Mouse (Mus musculus): ENCODE measurements around the gene Cped1.
"Not testable (repeated sequence)": the region's sequence is repeated elsewhere in the genome, so short reads cannot be mapped to it uniquely, and the experiment has no call there.

The Cped1 gene

DNA sequence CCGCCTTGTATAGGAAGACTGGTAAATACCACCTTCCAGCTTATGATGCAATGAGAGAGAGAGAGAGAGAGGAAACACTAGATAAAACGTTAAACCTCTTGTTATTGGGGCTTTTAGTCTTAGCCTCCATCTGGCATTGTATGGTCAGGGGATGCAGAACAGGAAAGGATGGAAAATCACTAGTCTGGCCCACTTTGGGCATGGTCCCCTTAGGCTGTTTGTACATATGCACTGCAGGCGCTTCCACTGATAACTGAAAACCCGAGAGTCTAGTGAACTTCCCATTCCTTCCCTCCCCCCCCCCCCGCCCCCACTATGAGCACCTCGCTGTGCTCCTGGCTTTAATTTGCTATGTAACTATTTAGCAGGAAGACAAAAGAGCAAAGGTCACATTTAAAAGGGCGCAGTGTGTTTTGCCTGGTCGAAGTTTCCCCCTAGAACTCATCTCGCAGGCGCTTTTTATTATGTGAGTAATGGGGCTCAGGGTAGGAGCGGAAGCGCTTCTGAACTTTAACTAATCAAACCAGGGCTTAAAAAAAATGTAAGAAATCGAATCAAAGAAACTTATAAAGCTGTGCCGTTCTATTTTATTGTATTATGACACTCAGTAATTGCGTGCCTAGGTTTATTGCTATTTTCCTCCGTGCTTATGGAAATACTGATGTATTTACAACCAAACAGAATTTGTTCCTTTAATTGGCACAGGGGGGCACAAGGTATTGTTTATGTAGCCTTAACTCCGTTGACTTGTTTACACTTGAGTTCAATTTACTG lies 40.1 kb downstream of the Cped1 start:
- DNase-seq (ENCODE audit: extremely low read depth, low read depth), result no peak

DNA sequence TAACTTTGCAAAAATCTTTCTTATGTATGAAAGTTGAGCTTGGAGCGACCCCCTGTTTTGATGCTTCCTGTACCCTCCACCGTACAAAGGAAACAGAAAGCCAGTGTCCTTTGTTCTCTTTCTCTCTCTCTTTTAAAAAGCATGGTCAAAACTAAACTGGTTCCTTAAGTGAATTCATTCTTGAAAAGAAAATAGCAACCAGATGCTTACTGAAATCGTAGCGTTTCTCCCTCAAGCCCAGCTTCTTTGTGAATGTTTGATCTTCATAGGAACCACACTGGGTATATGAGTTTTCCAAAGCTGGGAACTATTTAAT lies 40.6 kb downstream of the Cped1 start:
- DNase-seq (ENCODE audit: extremely low read depth, low read depth), result no peak

DNA sequence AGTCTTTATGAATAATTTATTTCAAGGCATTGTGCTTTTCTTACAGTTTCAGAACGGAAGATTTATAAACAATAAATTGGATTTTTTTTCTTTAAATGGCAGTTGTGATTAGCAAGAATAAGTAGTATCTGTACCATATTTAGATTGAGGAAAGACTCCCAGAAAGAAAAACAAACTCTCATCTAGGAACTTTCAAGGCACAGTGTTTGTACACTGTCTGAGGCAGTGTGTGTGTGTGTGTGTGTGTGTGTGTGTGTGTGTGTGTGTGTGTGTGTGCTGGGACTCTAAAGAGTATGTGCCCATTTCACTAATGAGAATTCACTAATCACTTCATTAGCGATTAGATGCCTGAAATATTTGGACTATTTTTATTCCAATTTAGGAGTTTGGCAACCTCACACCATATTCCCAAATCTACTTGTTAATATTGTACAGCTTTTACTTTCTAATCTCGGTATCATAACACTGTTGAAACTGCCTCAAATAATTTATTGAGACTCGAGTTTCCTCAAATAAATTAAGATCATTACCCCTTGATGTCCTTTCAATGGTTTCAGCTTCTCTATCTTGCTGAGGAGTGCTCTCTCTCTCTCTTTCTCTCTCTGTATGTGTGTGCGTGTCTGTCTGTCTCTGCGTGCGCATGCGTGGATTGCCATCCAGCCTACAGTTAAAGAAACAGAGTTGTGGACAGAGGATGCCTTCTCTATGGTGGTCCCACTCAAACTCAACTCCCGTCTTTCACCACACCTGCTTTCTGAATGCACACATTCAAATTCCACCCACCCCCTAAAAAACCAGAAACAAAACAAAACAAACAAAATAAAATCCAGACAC lies 41.3 kb downstream of the Cped1 start:
- no peak for DNase-seq (ENCODE audit: extremely low read depth, low read depth)

DNA sequence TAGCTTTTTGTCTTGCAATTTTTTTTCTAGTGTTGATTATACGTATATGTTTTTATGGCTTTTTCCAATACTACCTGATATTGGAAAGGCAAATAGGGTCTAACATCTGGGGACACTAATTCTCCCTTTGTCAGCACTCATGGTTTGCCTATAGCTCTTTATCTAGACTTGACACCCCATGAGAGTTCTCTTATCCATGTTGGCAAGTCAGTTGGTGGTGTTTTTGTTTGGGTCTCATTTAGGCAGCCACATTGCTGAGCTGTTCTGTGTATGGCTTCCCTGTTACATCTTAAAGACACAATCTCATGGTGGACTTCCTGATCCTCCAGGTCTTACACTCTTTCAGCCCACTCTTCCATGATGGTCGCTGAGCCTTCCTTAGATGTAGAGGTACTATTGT lies 42.1 kb downstream of the Cped1 start:
- no peak for DNase-seq (ENCODE audit: extremely low read depth, low read depth)

DNA sequence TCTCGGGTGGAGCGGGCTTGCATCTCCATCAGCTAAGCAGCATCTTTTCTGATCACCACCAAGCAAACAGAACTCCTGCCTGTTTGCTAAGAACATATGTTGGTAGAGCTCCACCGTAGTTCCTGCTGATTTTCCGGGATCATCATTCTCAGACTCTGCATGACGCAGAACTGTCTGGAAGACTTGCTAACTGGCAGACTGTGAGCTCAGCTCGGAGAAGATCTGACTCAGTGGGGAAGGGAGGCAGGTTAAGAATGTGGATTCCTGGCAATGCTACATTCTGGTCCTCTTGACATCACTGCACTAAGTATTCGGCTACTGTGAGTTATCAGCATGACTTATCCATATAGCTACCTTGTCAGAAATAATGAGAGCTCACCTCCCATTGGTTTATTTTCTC lies 44.7 kb downstream of the Cped1 start:
- DNase-seq (ENCODE audit: extremely low read depth, low read depth), result no peak

- DNase-seq (ENCODE audit: extremely low read depth, low read depth), result no peak
Observed at GRCm38 (mm10) chr6:22033188-22033587, 47.5 kb downstream of the Cped1 start.

DNA sequence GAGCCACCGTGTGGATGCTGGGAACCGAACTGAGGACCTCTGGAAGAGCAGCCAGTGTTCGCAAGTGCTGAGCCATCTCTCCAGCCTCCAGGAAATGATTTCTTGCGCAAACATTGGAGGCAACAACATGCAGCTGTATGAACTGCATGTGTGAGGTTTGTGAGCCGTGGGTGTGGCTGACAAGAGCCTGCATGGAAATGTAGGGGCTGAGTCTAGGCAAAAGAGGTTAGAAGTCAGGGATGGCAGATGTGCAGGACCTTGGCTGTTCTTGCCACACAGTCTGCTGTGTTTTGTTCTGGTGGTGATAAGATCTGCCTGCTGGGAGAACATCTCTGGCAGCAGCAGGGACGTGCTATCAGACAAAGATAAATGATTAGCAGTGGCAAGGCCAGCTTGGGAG lies 49.7 kb downstream of the Cped1 start:
- DNase-seq (ENCODE audit: extremely low read depth, low read depth), result no peak

DNA sequence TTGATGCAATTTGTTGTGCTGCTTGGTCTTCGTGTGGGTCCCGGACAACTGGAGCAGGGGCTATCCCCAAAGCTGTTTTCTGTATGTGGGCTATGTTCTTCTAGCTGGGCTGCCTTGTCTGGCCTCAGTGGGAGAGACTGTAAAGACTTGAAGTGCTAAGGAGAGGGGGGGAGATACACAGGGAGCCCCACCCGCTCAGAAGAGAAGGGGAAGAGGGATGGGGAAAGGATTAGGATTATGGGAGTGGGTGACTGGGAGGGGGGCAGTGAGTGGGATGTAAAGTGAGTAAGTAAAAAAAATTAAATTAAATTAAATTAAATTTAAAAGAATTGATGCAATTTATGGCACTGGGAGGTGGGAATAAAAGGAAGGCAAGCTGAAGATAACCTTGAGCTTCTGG lies 50.2 kb downstream of the Cped1 start:
- DNase-seq (ENCODE audit: extremely low read depth, low read depth), result no peak

- DNase-seq (ENCODE audit: extremely low read depth, low read depth), result no peak
Observed at GRCm38 (mm10) chr6:22036396-22036795, 50.7 kb downstream of the Cped1 start.

DNA sequence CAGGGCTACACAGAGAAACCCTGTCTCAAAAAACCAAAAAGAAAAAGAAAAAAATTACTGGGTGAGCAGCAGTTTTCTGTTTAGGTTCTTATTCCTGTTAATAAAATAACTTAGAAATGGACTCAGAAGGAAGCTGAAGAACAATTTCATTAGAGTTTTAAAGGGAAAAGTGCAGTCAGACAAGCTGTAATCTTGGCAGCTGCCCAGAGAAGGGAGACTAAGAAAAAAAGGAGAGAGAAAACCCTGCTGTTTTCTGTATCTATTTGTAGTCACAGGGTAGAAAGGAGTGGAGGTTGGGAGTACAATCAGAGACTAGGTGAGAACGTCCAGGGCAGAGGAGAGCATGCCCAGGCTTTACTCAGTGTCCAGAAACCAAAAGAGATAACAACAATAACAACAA lies 51.2 kb downstream of the Cped1 start:
- no peak for DNase-seq (ENCODE audit: extremely low read depth, low read depth)

DNA sequence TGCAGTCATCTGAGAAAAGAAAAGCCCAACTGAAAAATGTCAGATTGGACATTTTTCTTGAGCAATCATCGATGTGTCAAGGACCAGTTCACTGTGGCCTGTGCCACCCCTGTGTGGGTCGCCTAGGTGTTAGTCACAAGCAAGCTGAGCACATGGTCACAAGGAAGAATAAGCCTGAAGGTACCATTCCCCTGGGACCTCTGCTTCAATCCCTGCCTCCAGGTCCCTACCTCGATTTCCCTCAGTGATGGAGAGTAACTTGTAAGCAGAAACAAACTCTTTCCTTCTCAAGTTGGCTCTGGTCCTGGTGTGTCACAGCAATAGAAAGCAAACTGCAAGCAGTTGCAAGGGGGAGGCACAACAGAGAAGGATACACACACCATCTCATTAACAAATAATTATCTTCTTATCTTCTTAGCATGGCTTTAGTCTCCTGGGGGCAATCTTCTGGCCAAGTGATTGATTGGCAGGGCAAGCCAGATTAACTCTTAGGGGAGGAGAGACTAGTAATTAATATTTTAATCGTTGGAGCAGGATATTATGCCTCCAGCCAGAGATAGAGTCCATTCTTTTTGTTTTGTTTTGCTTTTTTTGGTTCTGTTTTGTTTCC lies 51.8 kb downstream of the Cped1 start:
- no peak for DNase-seq (ENCODE audit: extremely low read depth, low read depth)

DNA sequence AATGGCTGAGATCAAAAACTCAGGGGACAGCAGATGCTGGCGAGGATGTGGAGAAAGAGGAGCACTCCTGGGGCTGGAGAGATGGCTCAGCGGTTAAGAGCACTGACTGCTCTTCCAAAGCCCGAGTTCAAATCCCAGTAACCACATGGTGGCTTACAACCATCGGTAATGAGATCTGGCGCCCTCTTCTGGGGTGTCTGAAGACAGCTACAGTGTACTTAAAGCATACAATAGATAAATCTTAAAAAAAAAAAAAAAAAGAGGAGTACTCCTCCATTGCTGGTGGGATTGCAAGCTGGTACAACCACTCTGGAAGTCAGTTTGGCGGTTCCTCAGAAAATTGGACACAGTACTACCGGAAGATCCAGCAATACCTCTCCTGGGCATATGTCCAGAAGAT lies 54.0 kb downstream of the Cped1 start:
- not testable (repeated sequence) for DNase-seq (ENCODE audit: extremely low read depth, low read depth)

GRCm38 (mm10) chr6:22044880-22045605 lies 59.3 kb downstream of the Cped1 start:
- no peak for DNase-seq (ENCODE audit: extremely low read depth, low read depth)

DNA sequence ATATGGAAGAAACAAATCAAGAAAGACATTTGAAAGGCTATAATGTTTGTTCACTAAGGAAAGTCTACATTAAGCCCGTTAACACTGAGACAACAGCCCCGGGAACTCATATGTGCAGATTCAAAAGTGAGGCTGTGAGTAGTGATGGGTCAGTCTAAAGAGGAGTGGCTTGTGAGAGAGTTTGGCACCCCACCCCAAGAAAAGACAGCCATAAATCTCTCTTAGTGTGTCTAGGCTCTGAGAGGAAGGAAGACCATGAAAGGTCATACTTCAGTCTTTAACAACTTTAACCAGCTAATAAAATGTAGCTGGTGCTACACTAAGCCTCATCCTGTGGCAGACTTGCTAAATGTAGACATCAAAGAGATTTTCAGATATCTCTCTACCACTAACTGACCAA lies 61.4 kb downstream of the Cped1 start:
- no peak for DNase-seq (ENCODE audit: extremely low read depth, low read depth)

- no peak for DNase-seq (ENCODE audit: extremely low read depth, low read depth)
Observed at GRCm38 (mm10) chr6:22049093-22049492, 63.4 kb downstream of the Cped1 start.

DNA sequence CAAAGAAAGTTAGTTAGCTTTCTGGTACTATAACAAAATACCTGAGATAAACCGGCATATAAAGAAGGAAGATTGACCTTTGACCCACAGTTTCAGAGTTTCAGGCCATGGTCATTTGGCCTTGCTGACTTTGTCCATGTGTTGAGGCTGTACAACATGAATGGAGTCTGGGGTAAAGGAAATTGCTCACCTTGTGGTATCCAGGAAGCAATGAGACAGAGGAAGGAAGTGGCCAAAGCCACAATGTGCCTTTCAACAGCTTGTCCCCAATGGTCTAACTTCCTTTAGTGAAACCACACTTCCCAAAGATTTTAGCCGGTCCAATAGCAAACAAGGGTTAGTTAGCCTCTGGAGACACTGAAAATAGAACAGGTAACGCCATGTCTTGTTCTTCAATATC lies 65.8 kb downstream of the Cped1 start:
- no peak for DNase-seq (ENCODE audit: extremely low read depth, low read depth)

DNA sequence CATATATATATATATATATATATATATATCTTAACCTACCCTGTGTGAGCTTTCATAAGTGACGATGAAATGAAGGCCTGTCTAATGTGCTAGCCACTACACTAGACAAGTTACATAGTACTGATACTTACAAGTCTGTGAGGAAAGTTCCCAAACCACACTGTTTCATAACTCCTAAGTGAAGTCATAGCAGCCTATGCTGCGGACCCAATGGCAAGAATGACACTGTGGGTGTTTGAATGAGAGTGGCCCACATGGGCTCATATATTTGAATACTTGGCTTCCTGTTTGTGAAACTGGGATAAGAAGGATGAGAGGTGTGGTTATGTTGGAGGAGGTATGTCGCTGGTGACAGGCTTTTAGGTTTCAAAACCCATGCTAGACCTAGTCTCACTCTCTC lies 67.3 kb downstream of the Cped1 start:
- no peak for DNase-seq (ENCODE audit: extremely low read depth, low read depth)

DNA sequence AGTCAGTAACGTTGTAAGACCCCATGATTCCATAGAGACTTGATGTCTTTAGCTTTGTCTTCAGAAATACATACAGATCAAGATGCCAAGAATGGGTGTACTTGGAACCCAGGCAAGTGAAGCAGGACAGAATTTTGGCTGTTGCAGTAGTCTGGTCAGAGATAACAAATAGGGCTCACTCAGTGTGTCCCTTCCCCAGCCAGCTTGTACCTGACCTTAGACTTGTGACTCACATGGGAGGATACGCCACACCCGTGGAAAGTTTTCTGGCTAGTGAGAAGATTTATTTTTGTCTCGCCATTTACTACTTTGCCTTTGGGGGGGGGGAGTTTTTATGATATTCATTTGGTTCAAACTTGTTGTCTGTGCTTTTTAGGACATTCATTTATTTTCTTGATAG lies 78.6 kb downstream of the Cped1 start:
- no peak for DNase-seq (ENCODE audit: extremely low read depth, low read depth)

GRCm38 (mm10) chr6:22070603-22071322 lies 85.0 kb downstream of the Cped1 start:
- DNase-seq (ENCODE audit: extremely low read depth, low read depth), result no peak

DNA sequence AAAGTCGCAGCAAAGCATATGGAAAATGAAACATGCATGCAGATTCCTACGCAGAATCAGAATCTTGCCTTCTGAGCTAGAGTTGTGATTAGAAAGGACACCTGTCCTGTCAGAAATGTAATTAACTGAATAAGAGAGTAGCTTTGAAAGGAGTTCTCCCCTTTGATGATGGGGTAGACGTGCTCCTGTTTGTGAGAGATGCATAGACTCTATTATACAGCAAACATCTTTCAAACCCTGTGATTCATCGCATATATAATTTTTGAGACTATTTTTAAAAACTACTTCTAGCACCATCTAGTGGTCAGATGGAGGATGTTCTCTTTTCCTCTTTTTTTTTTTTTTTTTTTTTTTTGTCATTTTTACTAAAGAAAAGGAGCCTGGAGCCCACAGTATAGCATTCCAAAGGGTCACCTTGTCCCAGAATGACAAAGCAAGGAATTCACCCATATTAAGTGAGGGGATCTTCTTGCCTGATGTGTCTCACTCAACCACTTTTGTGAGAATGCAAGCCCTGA lies 85.7 kb downstream of the Cped1 start:
- DNase-seq (ENCODE audit: extremely low read depth, low read depth), result no peak

DNA sequence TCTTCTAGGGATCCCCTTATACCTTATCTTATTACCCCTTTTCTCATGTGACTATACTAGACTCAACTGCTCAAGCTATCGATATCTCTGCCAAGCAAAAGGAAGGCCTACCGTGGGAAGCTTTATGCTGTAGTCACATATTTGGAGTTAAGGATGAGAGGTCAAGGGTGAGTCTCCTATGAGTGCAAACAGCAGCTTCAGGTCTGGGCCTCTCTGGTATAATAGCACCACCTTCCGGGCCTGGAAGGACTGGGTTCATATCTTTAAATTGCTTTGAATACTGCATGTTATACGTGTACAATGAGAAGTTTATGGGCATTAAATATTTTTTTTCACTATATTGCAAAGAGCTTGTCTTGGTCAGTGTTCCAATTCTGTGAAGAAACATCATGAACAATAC lies 87.0 kb downstream of the Cped1 start:
- no peak for DNase-seq (ENCODE audit: extremely low read depth, low read depth)
